Mouse (Mus musculus): ENCODE data around the gene Slc22a1.
"Not testable (repeated sequence)": the region's sequence is repeated elsewhere in the genome, so short reads cannot be mapped to it uniquely, and the experiment has no call there.

DNA sequence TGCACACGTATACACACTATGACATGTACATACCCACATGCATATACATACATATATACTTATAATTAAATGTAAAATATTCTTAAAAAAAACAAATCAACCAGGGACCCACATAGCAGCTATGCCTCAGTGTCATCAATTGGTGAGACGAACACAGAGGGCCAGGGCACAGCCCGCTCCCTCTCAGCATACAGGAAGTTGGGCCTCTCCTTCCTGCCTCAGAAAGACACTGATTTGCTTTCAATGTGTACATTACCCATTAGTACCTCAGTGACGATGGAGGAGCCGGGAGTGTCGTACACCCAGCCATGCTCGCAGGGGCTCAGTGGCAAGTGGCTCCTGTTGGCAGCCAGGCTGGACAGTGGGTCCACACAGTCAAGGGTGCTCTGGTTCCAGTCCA lies 649 bp downstream of the Slc22a1 start:
- not testable (repeated sequence) for TF ChIP-seq CTCF, EP300 (IDR thresholded peaks at IDR 0.05; ENCODE audit: low read depth)

Measured in heart, postnatal 0 days (tissue).